Mouse (Mus musculus) heart, adult 8-10 months (tissue): ENCODE measurements around the gene AC124502.3. TPM values are rescaled to one million over a fixed set of nuclear protein-coding genes. Genes with fewer than 3 reads are reported as not detected.
"Not testable (repeated sequence)": the region's sequence is repeated elsewhere in the genome, so short reads cannot be mapped to it uniquely, and the experiment has no call there.

Source experiments
- DNase-seq: peaks from one replicate; pipeline ENCODE4 v3.0.0; 2022; ENCODE audit warnings: low spot score
- total RNA-seq, 4 experiments: library from RNA; stranded (reverse); gene quantifications; 2 replicates each; pipeline ENCODE4 v1.2.4; 2022

Gene AC124502.3
- total RNA-seq, 4 experiments from 2014 or later, result 2.4 to 3.4 (median 2.6) TPM

DNA sequence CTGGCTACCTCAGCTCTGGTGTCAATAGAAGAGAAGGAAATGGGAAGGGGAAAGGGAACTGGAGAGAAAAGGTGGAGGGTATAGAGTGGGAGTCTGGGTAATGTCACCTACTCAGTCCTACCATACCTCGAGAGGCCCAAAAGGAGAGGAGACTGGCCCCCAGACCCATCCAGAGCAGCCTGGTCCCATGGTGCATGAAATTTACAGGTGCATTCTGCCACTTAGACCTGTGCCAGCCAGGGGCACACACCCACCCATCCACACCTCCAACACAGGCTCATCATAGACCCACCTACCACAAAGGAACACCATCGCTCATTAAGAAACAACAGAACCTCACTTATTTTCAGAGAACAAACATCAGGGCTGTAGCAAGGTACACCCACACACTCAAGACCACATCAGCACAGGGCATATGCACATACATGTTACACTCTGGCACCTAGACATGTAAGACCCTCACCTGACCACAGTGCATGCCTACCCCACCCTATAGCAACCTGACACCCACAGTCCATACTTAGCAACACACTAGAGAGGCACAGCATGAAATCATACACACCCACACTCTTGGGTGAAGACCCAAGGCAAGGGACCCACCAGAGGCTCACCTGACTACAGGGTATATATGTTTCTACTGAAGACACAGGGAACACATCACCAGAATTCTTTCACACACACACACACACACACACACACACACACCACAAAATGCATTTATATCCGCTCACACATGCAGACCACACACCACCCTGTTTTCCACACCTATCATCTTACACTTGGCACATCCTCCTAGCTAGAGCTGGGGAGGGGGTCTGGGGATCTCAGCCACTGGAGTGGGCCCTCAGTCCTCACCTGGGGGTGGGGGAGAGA, 45.5 kb downstream of the AC124502.3 start:
- no peak for DNase-seq

DNA sequence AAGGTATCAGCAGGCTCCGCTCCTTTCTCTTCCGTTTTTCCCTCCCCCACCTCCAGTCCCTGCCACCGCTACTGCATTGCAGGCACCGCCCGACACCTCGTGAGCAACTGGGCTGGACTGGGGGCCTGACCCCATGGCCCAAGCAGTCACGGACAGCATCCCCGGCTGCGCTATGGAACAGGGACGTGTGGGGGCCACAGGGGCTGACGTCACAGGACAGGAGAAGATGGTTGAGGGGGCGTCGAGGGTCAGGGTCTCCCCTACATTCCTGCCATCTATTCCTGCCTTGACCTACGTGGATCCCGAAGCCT, 46.1 kb downstream of the AC124502.3 start:
- DNase-seq, result no peak

DNA sequence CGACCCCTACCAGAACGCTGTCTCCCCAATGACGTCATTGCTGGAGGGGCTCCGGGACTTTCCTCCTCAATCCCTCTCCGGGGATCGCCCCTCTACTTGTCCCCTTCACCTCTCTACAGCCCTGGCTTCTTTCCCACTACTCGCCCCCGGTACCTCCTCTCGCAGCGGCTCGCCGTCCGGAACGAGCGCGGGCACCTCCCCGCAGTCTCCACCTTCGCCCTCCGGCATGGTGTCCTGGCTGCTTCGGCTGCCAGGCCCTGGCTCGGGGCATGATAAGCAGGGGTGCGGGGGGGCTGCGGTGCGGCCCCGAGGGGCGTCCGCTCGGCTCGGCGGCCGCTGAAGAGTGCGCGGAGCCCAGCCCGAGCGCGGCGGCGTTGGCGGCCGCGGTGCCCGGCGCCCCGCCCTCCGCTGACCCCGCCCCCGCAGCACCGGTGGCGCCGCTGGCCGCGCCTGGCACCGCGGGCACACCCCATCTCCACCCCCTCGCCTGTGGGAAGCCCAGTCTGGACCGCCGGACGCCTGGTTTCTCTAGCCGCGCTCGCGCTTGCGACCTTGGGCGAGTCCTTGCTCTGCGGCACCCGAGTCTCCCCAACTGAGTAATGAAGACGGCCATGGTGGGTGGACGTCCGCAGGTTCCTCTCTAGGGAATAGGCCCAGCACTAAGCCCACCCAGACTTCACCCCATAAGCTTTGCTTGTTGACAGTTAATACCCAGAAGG, 46.6 kb downstream of the AC124502.3 start, which contains the start of gene Tmem151a:
Gene Tmem151a, minus strand, starts transcription at position 387 of the 719 bp plus-strand sequence.
- no peak for DNase-seq

DNA sequence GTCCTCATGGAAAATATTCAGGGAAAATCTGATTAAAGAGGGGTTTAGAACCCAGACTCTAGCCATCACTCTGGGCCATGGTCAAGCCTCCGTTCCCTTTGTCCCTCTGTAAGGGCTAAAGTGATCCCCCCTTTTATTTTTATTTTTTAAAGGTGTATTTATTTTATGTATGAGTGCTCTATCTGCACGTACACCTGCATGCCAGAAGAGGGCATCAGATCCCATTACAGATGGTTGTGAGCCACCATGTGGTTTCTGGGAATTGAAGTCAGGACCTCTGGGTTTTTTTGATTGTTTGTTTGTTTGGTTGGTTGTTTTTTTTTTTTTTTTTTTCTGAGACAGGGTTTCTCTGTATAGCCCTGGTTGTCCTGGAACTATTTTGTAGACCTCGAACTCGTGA, 47.8 kb downstream of the AC124502.3 start:
- not testable (repeated sequence) for DNase-seq

DNA sequence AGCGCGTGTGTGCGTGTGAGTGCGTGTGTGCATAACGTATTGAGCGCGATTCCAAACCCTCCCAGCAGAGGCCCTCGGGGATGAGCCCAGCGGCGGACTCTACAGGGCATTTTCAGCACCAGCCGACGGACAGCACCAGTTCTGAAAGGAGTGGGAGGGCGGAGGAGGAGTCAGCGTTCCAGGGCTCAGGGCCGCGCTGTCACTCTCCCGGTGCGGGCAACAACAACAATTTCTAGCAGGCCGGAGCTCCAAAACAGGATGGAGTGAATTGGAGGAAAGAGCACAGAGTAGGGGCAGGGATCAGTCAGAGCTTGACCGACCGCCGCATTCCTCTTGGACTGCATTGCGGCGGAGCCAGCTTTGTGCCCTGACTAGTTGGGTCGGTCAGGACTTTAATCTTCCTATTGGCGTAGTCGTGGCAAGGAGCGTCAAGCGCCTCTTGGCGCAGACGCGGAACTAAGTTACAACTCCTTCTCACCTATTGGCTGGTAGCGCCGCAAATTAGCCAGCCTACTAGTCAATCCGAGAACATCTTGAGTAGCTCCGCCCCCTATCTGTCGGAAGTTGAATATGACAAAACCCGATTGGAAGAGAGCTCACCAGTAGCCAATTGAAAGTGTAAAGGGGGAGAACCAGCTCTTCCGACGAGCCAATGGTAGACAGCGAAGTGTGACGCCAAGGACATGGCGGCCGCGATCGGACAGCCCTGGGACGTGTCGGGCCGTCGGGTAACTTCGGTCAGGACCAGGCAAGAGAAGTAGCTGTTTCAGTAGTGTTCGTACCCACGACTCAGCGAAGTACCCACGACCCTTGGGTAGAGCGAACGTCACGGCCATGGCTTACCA, 49.4 kb downstream of the AC124502.3 start, which contains the start of gene Yif1a:
Gene Yif1a, plus strand, starts transcription at position 655 of the 845 bp plus-strand sequence.
- peak; percentile 98 for DNase-seq

DNA sequence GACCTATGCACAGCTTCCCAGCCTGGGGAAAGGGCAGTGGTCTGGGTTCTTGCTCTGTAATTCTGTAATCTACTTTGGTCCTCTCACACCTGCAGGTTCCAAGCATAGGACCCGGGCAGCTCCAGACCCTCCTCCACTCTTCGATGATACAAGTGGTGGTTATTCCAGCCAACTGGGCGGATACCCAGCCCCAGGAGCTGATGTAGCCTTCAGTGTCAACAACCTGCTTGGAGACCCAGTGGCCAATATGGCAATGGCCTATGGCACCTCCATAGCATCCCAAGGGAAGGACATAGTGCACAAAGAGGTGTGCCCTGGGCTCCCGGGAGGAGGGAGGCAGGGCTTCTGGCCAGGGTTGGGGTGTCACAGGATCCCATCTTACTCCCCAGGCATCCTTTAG, 50.6 kb downstream of the AC124502.3 start:
- DNase-seq, result no peak

DNA sequence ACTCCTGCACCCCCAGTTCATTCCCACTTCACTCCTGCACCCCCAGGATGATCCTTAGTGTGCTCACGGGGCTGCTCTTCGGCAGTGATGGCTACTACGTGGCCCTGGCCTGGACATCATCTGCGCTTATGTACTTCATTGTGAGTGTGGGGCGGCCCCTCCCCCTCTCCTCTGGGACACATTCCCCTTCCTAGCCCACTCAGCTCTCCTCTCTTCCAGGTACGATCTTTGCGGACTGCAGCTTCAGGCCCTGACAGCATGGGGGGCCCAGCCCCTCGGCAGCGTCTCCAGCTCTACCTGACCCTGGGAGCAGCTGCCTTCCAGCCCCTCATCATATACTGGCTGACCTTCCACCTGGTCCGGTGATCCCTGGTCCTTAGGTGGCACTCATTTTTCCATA, 53.4 kb downstream of the AC124502.3 start:
- no peak for DNase-seq

DNA sequence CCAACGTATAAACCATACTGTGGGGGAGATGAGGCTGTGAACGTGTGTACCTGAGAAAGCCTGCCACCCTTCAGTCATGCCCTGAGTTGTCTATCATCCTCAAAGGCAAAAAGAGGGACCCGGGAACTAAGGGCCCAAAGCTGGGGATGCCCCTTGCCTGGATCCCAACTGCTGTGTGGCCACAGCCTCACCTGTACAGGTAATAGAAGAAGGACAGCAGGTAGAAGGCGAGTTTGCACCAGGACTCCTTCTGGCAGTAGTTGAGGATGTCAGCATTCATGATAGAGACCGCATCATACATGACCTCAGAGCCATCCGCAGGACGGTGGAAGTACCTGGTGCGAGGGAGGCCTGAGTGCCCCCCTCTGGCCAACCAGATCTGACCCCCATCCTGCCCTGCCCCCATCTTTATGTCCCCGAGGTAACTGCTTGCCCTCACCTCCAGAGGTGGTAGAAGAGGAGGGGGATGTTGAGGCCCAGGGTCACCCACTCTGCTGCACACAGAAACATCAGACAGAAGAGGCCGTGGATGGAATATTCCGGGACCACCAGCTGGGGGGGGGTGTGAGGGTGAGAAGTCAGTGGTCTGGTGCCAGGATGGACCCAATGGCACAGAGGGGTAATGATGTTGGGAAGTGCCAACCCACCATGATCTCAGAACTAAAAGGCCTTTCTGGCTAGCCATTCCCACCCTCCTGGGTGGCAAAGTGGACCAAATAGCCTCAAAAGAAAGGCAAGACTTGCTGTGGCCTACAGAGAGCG, 55.0 kb downstream of the AC124502.3 start:
- no peak for DNase-seq

DNA sequence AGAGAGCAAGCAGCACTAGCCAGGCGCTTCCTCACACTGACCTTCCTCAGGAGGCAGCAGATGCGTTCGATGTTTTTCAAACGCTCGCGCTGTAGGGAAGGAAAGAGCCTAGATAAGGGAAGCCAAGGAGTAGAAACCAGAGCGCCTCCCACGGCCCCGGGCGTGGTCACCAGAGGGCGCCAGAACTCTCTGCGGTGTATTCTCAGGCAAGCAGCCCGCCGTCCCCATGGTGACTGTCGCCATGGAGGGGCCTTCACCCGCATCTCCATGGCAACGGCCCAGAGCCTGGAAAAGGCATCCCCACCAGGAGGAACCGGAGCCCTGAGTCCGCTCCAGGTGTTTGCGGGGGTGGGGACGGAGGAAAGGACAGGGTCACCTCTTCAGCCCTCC, 55.5 kb downstream of the AC124502.3 start:
- DNase-seq, result peak; percentile 80

DNA sequence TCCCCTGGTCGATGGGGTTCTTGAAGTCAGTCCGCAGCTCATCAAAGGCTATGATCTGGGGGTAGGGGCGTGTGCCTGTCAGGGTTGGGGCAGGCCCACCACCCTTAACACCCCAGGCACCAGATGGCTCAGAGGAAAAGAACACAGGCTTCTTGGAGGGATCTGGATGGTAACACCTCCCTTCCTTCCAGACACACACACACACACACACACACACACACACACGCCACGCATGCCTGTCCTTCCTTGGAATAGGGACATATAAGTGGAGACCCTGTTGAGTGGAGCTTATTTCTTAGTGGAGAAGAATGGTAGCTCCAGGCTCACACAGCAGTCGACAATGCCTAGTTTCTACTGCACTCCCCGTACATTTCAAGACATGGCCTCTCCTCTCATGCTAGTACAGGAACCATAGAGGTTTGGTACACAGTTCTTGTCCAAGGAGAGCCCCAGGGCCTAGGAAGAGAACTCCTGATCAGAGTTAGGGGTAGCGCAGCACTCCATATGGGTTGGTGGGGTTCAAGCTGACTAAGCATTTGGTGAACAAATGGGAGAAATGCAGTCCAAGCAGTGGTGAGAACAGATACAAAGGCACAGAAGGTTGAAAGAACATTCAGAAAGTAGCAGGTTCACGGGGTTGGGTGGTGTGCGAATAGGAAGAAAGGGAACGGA, 56.2 kb downstream of the AC124502.3 start:
- no peak for DNase-seq

DNA sequence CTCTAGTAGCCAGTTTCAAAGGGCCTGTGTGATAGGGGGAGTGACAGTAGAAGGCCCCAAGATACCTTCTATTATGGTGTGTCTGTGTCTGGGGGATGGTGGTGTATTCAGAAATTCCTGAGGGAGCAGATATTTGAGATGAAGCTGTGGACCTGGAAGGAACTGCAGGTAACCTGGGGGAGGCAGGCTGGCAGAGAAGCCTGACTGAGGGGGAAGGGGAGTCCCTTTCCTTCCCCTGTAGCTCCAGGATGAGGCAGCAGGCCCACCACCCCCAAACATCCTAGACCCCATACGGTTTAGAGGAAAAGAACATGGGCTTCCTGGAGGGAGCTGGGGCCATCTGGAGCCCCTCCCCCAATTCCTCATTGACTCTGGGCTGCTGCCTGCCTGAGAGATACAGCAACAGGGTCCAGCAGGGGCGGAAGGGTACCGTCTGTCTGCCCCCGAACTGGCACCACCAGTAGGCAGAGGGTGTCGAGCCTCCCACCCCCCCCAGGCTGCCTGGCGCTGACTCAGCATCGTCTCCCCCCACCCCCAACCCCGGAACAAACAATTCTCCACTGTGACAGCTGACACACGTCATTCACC, 57.3 kb downstream of the AC124502.3 start:
- no peak for DNase-seq

DNA sequence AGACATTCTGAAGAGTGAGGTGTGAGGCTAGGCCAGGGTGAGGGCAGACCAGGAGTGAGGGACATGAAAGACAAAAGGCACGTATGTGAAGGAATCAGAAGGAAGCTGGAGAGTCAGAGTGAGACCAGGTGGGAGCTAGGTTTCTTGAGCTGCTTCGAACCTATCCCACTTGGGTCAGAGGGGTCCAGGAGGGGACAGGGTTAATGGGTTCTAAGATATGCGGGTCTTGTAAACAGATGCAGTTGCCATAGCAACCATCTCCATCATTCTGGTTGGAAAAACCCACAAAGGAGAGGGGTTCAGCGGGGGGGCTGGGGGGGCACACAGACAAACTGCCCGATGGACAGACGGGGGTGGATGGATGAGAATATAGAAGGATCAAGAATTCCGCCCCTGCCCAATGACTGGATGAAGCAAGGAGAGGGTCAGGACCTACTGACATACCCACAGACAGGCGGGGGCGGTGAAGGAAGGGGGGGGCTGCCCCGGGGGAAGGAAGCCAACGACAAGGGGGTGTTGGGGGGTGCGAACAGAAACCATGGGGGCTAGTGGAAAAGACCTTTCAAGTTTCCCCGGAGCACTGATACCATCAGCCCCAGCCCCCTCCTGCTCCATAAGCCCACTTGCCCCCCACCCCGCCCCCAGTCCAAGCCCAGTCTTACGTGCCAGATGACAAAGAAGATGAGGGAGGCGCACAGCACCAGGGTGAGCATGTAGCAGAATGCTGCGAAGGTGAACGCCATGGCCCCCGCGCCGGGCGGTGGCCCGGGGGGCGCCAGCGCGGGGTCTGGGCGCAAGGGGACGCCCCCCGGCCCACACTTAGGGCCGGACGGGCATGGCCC, 59.1 kb downstream of the AC124502.3 start:
- DNase-seq, result no peak

DNA sequence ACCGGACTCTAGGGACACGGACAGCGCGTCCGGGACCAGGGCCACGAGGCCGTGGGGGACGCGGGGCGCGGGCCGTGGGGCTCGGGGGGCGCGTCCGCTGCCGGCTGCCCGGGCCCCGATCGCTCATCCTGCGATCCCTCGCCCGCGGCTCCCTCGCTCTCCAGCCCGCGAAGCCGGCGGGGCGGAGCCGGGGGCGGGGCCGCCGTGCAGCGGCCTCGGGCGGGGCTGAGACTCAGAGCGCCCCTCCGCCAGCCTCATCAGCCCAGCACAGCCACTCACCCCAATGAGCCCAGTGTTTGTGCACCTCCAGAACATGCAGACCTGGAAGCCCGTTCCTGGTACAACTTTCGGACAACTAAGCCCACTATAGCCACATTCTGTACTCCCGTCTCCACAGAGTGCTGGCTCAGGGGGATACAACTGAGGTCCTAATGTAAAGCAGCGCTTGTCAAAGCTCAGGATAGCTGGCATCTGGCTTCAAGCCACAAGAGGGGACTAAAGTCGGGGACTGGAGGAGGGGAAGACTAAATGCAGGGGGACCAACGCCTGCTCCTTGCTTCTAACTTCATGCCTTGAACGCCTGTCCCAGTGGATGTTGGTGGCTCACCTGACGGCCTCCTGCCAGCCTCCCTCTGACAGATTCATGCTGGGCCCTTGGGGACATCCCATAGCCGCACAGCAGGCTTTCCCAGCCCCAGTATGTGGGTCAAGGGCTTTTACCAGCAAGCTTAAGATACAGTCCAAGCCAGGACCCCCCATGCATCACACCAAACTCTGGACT, 59.9 kb downstream of the AC124502.3 start, which contains the start of gene Cnih2:
Gene Cnih2, minus strand, starts transcription at position 159 of the 781 bp plus-strand sequence.
- no peak for DNase-seq

Other genes with a start within 250 kb of the AC124502.3 start
- 10 to 100 TPM; 38.2 to 44.5 (median 43.4) TPM for gene Rbm4, start 245.0 kb upstream of the AC124502.3 start, total RNA-seq
- 10 to 100 TPM; 10.8 to 23.0 (median 16.2) TPM for gene Gm21992, start 227.3 kb upstream of the AC124502.3 start, total RNA-seq
- gene Rbm14, start 227.3 kb upstream of the AC124502.3 start, total RNA-seq, result 10 to 100 TPM; 16.4 to 23.3 (median 17.3) TPM
- 10 to 100 TPM; 22.2 to 32.1 (median 28.6) TPM for gene Ccs, start 199.6 kb upstream of the AC124502.3 start, total RNA-seq
- under 1 TPM in 2 of 4 experiments, not detected in 2; 0.09 to 0.14 TPM for gene Ccdc87, start 199.5 kb upstream of the AC124502.3 start, total RNA-seq
- gene Ctsf, start 183.8 kb upstream of the AC124502.3 start, total RNA-seq, result 10 to 100 TPM; 77.7 to 86.2 (median 81.6) TPM
- gene Actn3, start 161.0 kb upstream of the AC124502.3 start, total RNA-seq, result 1 to 10 TPM; 2.0 to 4.3 (median 2.6) TPM
- 1 to 10 TPM; 2.8 to 4.2 (median 3.4) TPM for gene Zdhhc24, start 160.2 kb upstream of the AC124502.3 start, total RNA-seq
- 1 to 10 TPM; 2.6 to 3.2 (median 2.9) TPM for gene Bbs1, start 132.3 kb upstream of the AC124502.3 start, total RNA-seq
- 10 to 100 TPM; 17.0 to 20.0 (median 18.3) TPM for gene Dpp3, start 110.6 kb upstream of the AC124502.3 start, total RNA-seq
- gene Peli3, start 95.8 kb upstream of the AC124502.3 start, total RNA-seq, result 1 to 10 TPM; 3.8 to 7.6 (median 5.2) TPM
- 10 to 100 TPM; 62.8 to 74.0 (median 69.9) TPM for gene Mrpl11, start 76.7 kb upstream of the AC124502.3 start, total RNA-seq
- under 1 TPM in 1 of 4 experiments, not detected in 3; 0.08 TPM for gene Npas4, start 48.6 kb upstream of the AC124502.3 start, total RNA-seq
- gene Slc29a2, start 15.0 kb upstream of the AC124502.3 start, total RNA-seq, result 10 to 100 TPM in 2 of 4 experiments, 1 to 10 TPM in 2; 8.8 to 11.9 (median 10.6) TPM
- 10 to 100 TPM; 45.0 to 47.2 (median 45.6) TPM for gene B4gat1, start 65 bp upstream of the AC124502.3 start, total RNA-seq
- 10 to 100 TPM; 13.0 to 17.6 (median 15.6) TPM for gene Brms1, start 2.5 kb downstream of the AC124502.3 start, total RNA-seq
- 1 to 10 TPM in 3 of 4 experiments, under 1 TPM in 1; 0.79 to 2.6 (median 2.0) TPM for gene Rin1, start 11.6 kb downstream of the AC124502.3 start, total RNA-seq
- 1 to 10 TPM; 6.8 to 9.3 (median 8.7) TPM for gene Cd248, start 29.2 kb downstream of the AC124502.3 start, total RNA-seq
- 1 to 10 TPM; 2.1 to 3.9 (median 3.2) TPM for gene Tmem151a, start 46.6 kb downstream of the AC124502.3 start, total RNA-seq
- gene Yif1a, start 49.6 kb downstream of the AC124502.3 start, total RNA-seq, result 100 to 1,000 TPM; 104 to 113 (median 111) TPM
- gene Cnih2, start 59.6 kb downstream of the AC124502.3 start, total RNA-seq, result under 1 TPM in 2 of 4 experiments, not detected in 2; 0.19 to 0.27 TPM
- gene Rab1b, start 68.2 kb downstream of the AC124502.3 start, total RNA-seq, result 100 to 1,000 TPM; 185 to 214 (median 210) TPM
- gene Klc2, start 79.7 kb downstream of the AC124502.3 start, total RNA-seq, result 10 to 100 TPM; 52.1 to 60.3 (median 58.6) TPM
- 10 to 100 TPM; 18.6 to 21.9 (median 20.8) TPM for gene Pacs1, start 234.2 kb downstream of the AC124502.3 start, total RNA-seq